Mouse (Mus musculus) gastrocnemius, adult 8-10 months (tissue): ENCODE measurements around the gene Pla2g2f. TPM values are rescaled to one million over a fixed set of nuclear protein-coding genes. Genes with fewer than 3 reads are reported as not detected.

Experiments
- DNase-seq, 2 experiments: peaks; one replicate each; pipeline ENCODE4 v3.0.0; 2022; ENCODE audit warnings: low spot score in 2 of 2
- total RNA-seq, 4 experiments: library from RNA; stranded (reverse); gene quantifications; 2 replicates each; pipeline ENCODE4 v1.2.4; 2022

The Pla2g2f gene
- total RNA-seq, 4 experiments from 2014 or later = 0.12 TPM; not detected in 3

GRCm38 (mm10) chr4:138762266-138762665, 4.8 kb upstream of the Pla2g2f start:
- DNase-seq = no peak

- no peak for DNase-seq
Observed at GRCm38 (mm10) chr4:138755983-138756382, 1.4 kb downstream of the Pla2g2f start.

GRCm38 (mm10) chr4:138755439-138755838, 2.0 kb downstream of the Pla2g2f start:
- DNase-seq = no peak

GRCm38 (mm10) chr4:138754432-138754831, 3.0 kb downstream of the Pla2g2f start:
- DNase-seq = no peak

GRCm38 (mm10) chr4:138753608-138754007, 3.8 kb downstream of the Pla2g2f start:
- DNase-seq = no peak

GRCm38 (mm10) chr4:138752603-138753002, 4.8 kb downstream of the Pla2g2f start:
- DNase-seq = no peak

GRCm38 (mm10) chr4:138748369-138749072, 8.9 kb downstream of the Pla2g2f start:
- DNase-seq = no peak

GRCm38 (mm10) chr4:138747851-138748250, 9.6 kb downstream of the Pla2g2f start:
- no peak for DNase-seq

- DNase-seq = no peak
Observed at GRCm38 (mm10) chr4:138746866-138747265, 10.6 kb downstream of the Pla2g2f start.

- no peak for DNase-seq
Observed at GRCm38 (mm10) chr4:138745884-138746283, 11.5 kb downstream of the Pla2g2f start.

- no peak for DNase-seq
Observed at GRCm38 (mm10) chr4:138739136-138739851, 18.1 kb downstream of the Pla2g2f start.

GRCm38 (mm10) chr4:138737031-138737430, 20.4 kb downstream of the Pla2g2f start, which contains the start of gene Ubxn10:
Gene Ubxn10, minus strand, starts transcription at chr4:138737167.
- no peak for DNase-seq

GRCm38 (mm10) chr4:138734863-138735262, 22.6 kb downstream of the Pla2g2f start:
- no peak for DNase-seq

GRCm38 (mm10) chr4:138734105-138734504, 23.3 kb downstream of the Pla2g2f start:
- DNase-seq = no peak

- no peak for DNase-seq
Observed at GRCm38 (mm10) chr4:138729018-138729703, 28.3 kb downstream of the Pla2g2f start.

- DNase-seq = no peak
Observed at GRCm38 (mm10) chr4:138725751-138726150, 31.7 kb downstream of the Pla2g2f start.

- DNase-seq = no peak
Observed at GRCm38 (mm10) chr4:138725127-138725461, 32.3 kb downstream of the Pla2g2f start.

- no peak for DNase-seq
Observed at GRCm38 (mm10) chr4:138724354-138725126, 32.9 kb downstream of the Pla2g2f start, which contains the start of gene Pla2g2c. Gene Pla2g2c, plus strand, starts transcription at chr4:138724792.

- DNase-seq = no peak
Observed at GRCm38 (mm10) chr4:138723493-138724281, 33.7 kb downstream of the Pla2g2f start.

GRCm38 (mm10) chr4:138719264-138719596, 38.2 kb downstream of the Pla2g2f start:
- DNase-seq = no peak
